Mouse (Mus musculus) CH12.LX (cell line): ENCODE measurements at regions not wholly inside any gene's neighbourhood (a gene's known extent, or its start where the extent isn't known, plus 50 kb on each side); places are given as distances from the start of the nearest gene placed in this dataset.

Experiments used
- CTCF ChIP-seq, 2 experiments: IDR thresholded peaks in 1 of 2; conservative IDR thresholded peaks in 1 of 2; 2 replicates each; pipeline ENCODE4 v1.5.1; 2011 to 2012; ENCODE audit warnings: low read depth in 2 of 2, low read length in 2 of 2, improper control_type of control experiment in 1 of 2, inconsistent platforms in 1 of 2, mild to moderate bottlenecking in 1 of 2, moderate library complexity in 1 of 2
- POLR2A ChIP-seq: IDR thresholded peaks from 2 replicates; pipeline ENCODE4 v1.6.1; 2011; ENCODE audit warnings: low read depth, mild to moderate bottlenecking, improper control_type of control experiment, low read length
- SIN3A ChIP-seq: IDR thresholded peaks from 2 replicates; pipeline ENCODE4 v1.6.1; 2012; ENCODE audit warnings: low read length, improper control_type of control experiment, inconsistent platforms

DNA sequence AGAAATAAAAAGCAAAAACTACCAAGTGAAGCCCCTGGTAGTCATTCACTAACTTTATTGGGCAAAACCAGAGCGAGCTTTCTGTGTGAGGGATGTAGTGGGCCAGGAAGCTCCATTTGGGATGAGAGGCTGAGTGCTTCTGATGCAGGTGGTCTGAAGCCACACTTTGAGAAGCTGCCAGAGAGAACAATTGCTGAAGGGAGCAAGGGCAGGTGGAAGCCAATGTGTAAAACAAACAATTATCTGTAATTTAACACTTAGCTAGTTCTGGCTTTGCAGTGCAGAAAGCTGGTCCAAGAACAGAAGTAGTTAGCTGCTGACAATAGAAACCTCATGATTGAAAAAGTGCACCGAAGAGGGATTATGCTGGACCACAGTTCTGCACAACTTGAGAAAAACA is 284.1 kb upstream of the Sema6d start:
- TF ChIP-seq POLR2A (no peak), CTCF (conservative IDR thresholded peaks at IDR 0.05 in 1 of 2, IDR thresholded peaks at IDR 0.05 in 1 of 2; ENCODE audit: low read depth in 2 of 2, low read length in 2 of 2) (no peak), SIN3A (no peak)
